Mouse (Mus musculus) lung, embryonic 15.5 days (tissue): Measurements from ENCODE around the gene Brinp2. TPM values are rescaled to one million over a fixed set of nuclear protein-coding genes. Genes with fewer than 3 reads are reported as not detected.

ENCODE experiments used
- ATAC-seq: fragments of 200-750 bp; cut with Nextera tagmentation; 2 replicates; pipeline ENCODE4 v1.8.0; 2017; ENCODE audit warnings: moderate number of reproducible peaks, borderline replicate concordance; ENCODE audit not compliant: low FRiP score, low TSS enrichment; ENCODE audit errors: extremely low read depth
- H3K27ac ChIP-seq: fragments of 300-500 bp; sonication (generic); 2 replicates; pipeline ENCODE4 v1.5.1; 2015; ENCODE audit warnings: moderate library complexity, mild to moderate bottlenecking, inconsistent platforms
- H3K27me3 ChIP-seq: fragments of 300-500 bp; sonication (generic); 2 replicates; pipeline ENCODE4 v1.6.1; 2015; ENCODE audit warnings: inconsistent platforms
- H3K36me3 ChIP-seq: fragments of 300-500 bp; sonication (generic); 2 replicates; pipeline ENCODE4 v1.6.1; 2015; ENCODE audit warnings: inconsistent platforms
- H3K4me1 ChIP-seq: fragments of 300-500 bp; sonication (generic); 2 replicates; pipeline ENCODE4 v1.6.1; 2015; ENCODE audit warnings: inconsistent platforms
- H3K4me2 ChIP-seq: fragments of 300-500 bp; sonication (generic); 2 replicates; pipeline ENCODE4 v1.6.1; 2015; ENCODE audit warnings: inconsistent platforms, mild to moderate bottlenecking, moderate library complexity
- H3K4me3 ChIP-seq: fragments of 300-500 bp; sonication (generic); 2 replicates; pipeline ENCODE4 v1.5.1; 2015; ENCODE audit warnings: mild to moderate bottlenecking, inconsistent platforms
- H3K9ac ChIP-seq: fragments of 300-500 bp; sonication (generic); 2 replicates; pipeline ENCODE4 v1.6.1; 2015; ENCODE audit warnings: inconsistent platforms
- H3K9me3 ChIP-seq: fragments of 300-500 bp; sonication (generic); 2 replicates; pipeline ENCODE4 v1.6.1; 2016; ENCODE audit warnings: inconsistent platforms
- WGBS: fragments of 180-500 bp; shearing (Covaris S2); methylation state at CpG from one replicate; pipeline ENCODE4 v1.1.7; 2015; 5-methylcytosine and 5-hydroxymethylcytosine counted together
- polyA plus RNA-seq: library from polyadenylated mRNA; unstranded; fragments of >200 nt; fragmentation: Nextera tagmentation; extraction: Ambion mirVana; gene quantifications from 2 replicates; pipeline ENCODE4 v1.2.1, GENCODE M21; 2015

The Brinp2 gene
- polyA plus RNA-seq, 1 experiment from 2014 or later = 0.31 TPM

- ATAC-seq = no peak
- no peak overlapping the region for H3K27ac ChIP-seq
- 80% methylated on average over 3 of the region's 3 CpGs for whole genome bisulfite sequencing
Measured at GRCm38 (mm10) chr1:158244016-158244415, 112.1 kb downstream of the Brinp2 start.

DNA sequence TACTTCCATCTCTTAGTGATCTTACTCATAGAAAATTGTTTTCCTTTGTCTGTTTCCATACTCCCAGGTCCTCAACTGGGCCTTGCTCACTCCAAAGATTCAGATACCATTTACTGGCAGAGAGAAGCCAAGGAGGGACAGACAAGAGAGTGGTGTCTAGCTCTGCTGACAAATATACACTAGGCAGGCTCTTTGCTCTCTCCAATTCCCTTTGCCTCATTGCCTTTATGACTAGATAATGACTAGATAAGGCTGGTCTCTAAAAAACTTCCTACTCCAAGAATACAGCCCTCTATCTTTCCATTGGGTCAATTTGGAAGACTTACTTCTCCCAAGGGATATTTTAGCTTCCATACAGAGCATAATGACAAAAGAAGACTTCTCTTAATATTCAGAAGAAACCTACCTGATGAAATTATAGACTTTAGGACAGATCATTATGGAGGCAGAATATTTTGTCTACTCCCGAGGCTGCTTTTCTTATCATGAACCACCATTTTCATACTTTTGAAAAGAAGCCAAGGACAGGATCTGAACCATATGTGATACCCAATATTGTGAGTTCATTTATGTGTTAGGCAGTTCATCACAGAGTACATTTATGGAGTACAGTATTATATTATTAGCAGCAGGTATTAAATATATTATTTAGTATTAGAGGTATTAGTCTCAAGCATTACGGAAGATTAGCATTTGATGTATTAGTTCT, 114.1 kb downstream of the Brinp2 start:
- H3K4me3 ChIP-seq = no peak overlapping the region
- H3K27me3 ChIP-seq = no peaks in the 10 kb centered on the region
- H3K9me3 ChIP-seq = no peaks in the 10 kb centered on the region
- no peaks in the 10 kb centered on the region for H3K36me3 ChIP-seq
- H3K4me2 ChIP-seq = no peak overlapping the region
- no peaks in the 10 kb centered on the region for H3K4me1 ChIP-seq
- ATAC-seq = no peak
- WGBS = 73% methylated on average over 2 of the region's 2 CpGs
- no peak overlapping the region for H3K9ac ChIP-seq
- H3K27ac ChIP-seq = no peak overlapping the region

More at GRCm38 (mm10) chr1:158244016-158244415, 112.1 kb downstream of the Brinp2 start:
- H3K27me3 ChIP-seq = no peaks in the 10 kb centered on the region
- no peak overlapping the region for H3K4me3 ChIP-seq
- no peak overlapping the region for H3K4me2 ChIP-seq
- no peaks in the 10 kb centered on the region for H3K4me1 ChIP-seq
- no peaks in the 10 kb centered on the region for H3K9me3 ChIP-seq
- no peaks in the 10 kb centered on the region for H3K36me3 ChIP-seq
- no peak overlapping the region for H3K9ac ChIP-seq

DNA sequence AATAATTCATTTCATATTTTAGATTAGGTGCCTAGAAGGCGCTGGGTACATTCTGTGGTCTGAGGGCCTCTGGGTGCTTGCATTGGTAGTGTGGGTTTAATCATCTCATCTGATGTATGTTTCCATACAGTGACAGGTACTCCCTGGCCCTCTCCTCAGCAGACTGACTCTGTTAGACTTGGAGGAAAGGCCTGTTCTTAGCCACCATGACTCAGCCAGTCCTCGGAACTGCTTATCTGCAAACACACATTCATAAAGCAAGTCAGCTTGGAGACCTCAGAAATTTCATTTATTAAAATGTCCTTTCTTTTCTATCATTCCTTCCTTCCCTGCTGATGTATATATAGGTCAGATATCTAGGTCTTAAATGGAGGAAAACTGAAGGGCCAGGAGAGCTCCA, 116.3 kb downstream of the Brinp2 start:
- no peaks in the 10 kb centered on the region for H3K27me3 ChIP-seq
- H3K4me3 ChIP-seq = no peak overlapping the region
- H3K36me3 ChIP-seq = no peaks in the 10 kb centered on the region
- H3K9ac ChIP-seq = no peak overlapping the region
- ATAC-seq = no peak
- WGBS = 64% methylated on average over 2 of the region's 2 CpGs
- no peaks in the 10 kb centered on the region for H3K9me3 ChIP-seq
- no peak overlapping the region for H3K4me2 ChIP-seq
- H3K4me1 ChIP-seq = no peaks in the 10 kb centered on the region
- H3K27ac ChIP-seq = no peak overlapping the region

GRCm38 (mm10) chr1:158238722-158239121, 117.4 kb downstream of the Brinp2 start:
- WGBS = 54% methylated on average over 4 of the region's 4 CpGs
- H3K27me3 ChIP-seq = no peaks in the 10 kb centered on the region
- no peaks in the 10 kb centered on the region for H3K36me3 ChIP-seq
- H3K4me3 ChIP-seq = no peak overlapping the region
- no peak overlapping the region for H3K27ac ChIP-seq
- ATAC-seq = no peak
- H3K4me2 ChIP-seq = no peak overlapping the region
- no peaks in the 10 kb centered on the region for H3K9me3 ChIP-seq
- H3K4me1 ChIP-seq = no peaks in the 10 kb centered on the region
- H3K9ac ChIP-seq = no peak overlapping the region

GRCm38 (mm10) chr1:158228687-158229224, 127.4 kb downstream of the Brinp2 start:
- H3K36me3 ChIP-seq = no peaks in the 10 kb centered on the region
- 83% methylated on average over 9 of the region's 9 CpGs for WGBS
- no peaks in the 10 kb centered on the region for H3K4me1 ChIP-seq
- no peak overlapping the region for H3K4me2 ChIP-seq
- no peak for ATAC-seq
- no peak overlapping the region for H3K27ac ChIP-seq
- no peak overlapping the region for H3K9ac ChIP-seq
- no peaks in the 10 kb centered on the region for H3K9me3 ChIP-seq
- no peaks in the 10 kb centered on the region for H3K27me3 ChIP-seq
- no peak overlapping the region for H3K4me3 ChIP-seq

GRCm38 (mm10) chr1:158227239-158227638, 128.9 kb downstream of the Brinp2 start:
- no peak overlapping the region for H3K4me3 ChIP-seq
- H3K27ac ChIP-seq = no peak overlapping the region
- 46% methylated on average over 2 of the region's 2 CpGs for WGBS
- H3K9ac ChIP-seq = no peak overlapping the region
- no peak overlapping the region for H3K4me2 ChIP-seq
- H3K27me3 ChIP-seq = no peaks in the 10 kb centered on the region
- no peak for ATAC-seq
- H3K4me1 ChIP-seq = no peaks in the 10 kb centered on the region
- H3K9me3 ChIP-seq = no peaks in the 10 kb centered on the region
- H3K36me3 ChIP-seq = no peaks in the 10 kb centered on the region

DNA sequence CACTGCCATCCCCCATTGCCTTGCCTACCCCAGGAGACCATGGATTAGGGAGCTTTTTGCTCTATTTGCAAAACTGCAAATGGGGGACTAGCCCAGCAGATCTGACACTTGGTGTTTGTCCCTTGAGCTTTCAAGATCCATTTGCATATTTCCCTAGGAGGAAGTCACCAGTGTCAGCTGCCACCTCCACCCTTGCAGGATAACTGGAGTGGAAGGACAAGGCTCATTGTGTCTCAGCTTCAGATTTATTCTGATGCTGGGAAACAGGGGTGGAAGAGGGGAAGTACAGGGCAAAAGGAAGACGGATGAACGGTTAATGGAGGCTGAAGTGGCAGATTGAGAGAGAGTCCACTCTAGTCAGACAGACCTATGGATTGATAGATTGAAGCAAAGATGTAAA, 129.4 kb downstream of the Brinp2 start:
- Histone ChIP-seq H3K9ac (no peak overlapping the region), H3K27ac (no peak overlapping the region), H3K4me3 (no peak overlapping the region), H3K36me3 (no peaks in the 10 kb centered on the region), H3K9me3 (no peaks in the 10 kb centered on the region), H3K4me2 (no peak overlapping the region), H3K27me3 (no peaks in the 10 kb centered on the region), H3K4me1 (no peaks in the 10 kb centered on the region)
- WGBS = 22% methylated on average over 2 of the region's 2 CpGs
- ATAC-seq = no peak

DNA sequence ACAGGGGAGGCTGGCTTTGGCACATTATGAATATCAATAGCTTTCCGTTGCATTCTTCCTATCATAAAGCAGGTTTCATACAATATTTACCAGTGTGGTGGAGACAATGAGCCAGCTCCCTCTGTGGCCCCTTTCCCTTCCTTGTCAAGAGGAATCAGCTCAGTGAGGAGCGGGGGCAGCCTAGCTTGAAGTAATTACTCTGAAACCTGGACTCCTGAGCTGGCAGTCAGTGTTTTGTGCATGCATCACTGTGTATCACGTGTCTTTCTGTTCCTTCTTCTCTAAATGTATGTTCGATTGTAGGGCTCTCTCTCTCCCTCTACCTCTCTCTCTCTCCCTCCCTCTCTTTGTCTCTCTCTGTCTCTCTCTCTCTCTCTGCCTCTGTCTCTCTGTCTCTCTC, 135.1 kb downstream of the Brinp2 start:
- WGBS = 71% methylated on average over 4 of the region's 4 CpGs
- Histone ChIP-seq H3K4me3 (no peak overlapping the region), H3K9ac (no peak overlapping the region), H3K4me2 (no peak overlapping the region), H3K27ac (no peak overlapping the region), H3K9me3 (no peaks in the 10 kb centered on the region), H3K27me3 (no peaks in the 10 kb centered on the region), H3K4me1 (no peaks in the 10 kb centered on the region), H3K36me3 (no peaks in the 10 kb centered on the region)
- no peak for ATAC-seq

DNA sequence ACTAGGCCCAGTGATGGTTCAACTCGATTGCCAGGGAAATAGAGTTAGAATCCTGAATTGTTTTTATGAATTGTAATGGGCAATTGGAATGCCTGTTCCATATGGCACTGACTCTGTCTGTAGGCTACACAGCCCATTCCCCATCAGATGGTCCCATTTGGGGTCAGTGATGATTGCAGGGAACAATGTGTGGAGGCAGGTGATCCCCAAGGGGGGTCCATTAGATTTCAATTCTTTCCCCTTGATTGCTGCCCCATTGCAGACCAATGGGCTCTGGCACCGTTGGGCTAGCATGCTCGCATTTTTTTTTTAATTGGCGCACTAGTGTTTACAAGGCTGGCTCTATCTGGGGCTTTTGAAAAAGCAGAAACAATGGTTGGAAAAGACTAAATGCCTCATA, 136.0 kb downstream of the Brinp2 start:
- no peak overlapping the region for H3K9ac ChIP-seq
- H3K4me1 ChIP-seq = no peaks in the 10 kb centered on the region
- 83% methylated on average over 4 of the region's 4 CpGs for WGBS
- no peaks in the 10 kb centered on the region for H3K36me3 ChIP-seq
- H3K27me3 ChIP-seq = no peaks in the 10 kb centered on the region
- ATAC-seq = no peak
- no peaks in the 10 kb centered on the region for H3K9me3 ChIP-seq
- no peak overlapping the region for H3K4me3 ChIP-seq
- H3K27ac ChIP-seq = no peak overlapping the region
- H3K4me2 ChIP-seq = no peak overlapping the region

- no peaks in the 10 kb centered on the region for H3K4me1 ChIP-seq
- H3K4me2 ChIP-seq = no peak overlapping the region
- H3K9me3 ChIP-seq = no peaks in the 10 kb centered on the region
- no peak overlapping the region for H3K4me3 ChIP-seq
- H3K27ac ChIP-seq = no peak overlapping the region
- no peak overlapping the region for H3K9ac ChIP-seq
- H3K27me3 ChIP-seq = no peaks in the 10 kb centered on the region
- no peaks in the 10 kb centered on the region for H3K36me3 ChIP-seq
- 42% methylated on average over 1 of the region's 1 CpGs for WGBS
- ATAC-seq = no peak
Measured at GRCm38 (mm10) chr1:158218750-158219149, 137.4 kb downstream of the Brinp2 start.

DNA sequence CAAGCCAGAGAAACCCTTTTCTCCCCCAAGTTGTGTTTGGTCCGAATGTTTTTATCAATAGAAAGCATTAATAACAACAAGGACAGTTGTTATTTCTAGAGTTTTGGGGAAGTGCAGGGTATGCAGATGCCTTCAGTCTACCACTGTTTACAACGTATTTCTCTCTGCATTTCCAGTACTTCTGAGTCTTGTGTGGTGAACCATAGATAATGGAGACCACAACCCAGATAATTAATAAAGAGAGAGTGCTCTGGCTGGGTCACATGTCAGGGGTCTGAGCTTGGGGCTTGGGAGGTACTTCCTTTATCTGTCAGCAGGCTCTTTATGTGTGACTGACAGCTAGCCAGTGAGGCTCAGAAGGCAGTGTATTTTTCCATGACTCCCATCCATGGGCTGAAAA, 137.8 kb downstream of the Brinp2 start:
- Histone ChIP-seq H3K9me3 (no peaks in the 10 kb centered on the region), H3K27me3 (no peaks in the 10 kb centered on the region), H3K4me2 (no peak overlapping the region), H3K4me1 (no peaks in the 10 kb centered on the region), H3K36me3 (no peaks in the 10 kb centered on the region), H3K4me3 (no peak overlapping the region), H3K27ac (no peak overlapping the region), H3K9ac (no peak overlapping the region)
- ATAC-seq = no peak
- whole genome bisulfite sequencing = 47% methylated on average over 2 of the region's 2 CpGs

DNA sequence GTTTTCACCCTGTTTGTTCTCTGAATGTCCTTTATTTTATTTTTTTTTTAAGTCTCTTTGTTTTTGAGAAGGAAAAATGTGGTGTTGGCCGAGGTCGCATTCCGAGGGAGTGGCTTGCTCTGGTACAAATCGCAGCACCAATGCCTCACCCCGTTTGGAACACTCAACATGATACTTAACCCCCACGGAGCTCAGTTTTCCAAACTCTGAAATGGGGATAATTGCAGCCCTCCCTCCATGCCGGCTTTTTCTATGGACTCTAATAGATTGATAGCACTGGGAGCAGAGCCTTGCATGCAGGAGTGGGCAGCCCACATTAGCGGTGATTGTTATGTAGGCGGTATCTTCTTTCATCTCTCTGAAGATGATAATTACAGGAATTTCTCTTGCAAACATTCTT, 140.5 kb downstream of the Brinp2 start:
- no peak for ATAC-seq
- no peak overlapping the region for H3K27ac ChIP-seq
- no peaks in the 10 kb centered on the region for H3K9me3 ChIP-seq
- no peaks in the 10 kb centered on the region for H3K27me3 ChIP-seq
- 57% methylated on average over 9 of the region's 9 CpGs for WGBS
- no peaks in the 10 kb centered on the region for H3K36me3 ChIP-seq
- H3K4me1 ChIP-seq = no peaks in the 10 kb centered on the region
- no peak overlapping the region for H3K9ac ChIP-seq
- H3K4me2 ChIP-seq = no peak overlapping the region
- H3K4me3 ChIP-seq = no peak overlapping the region
